Mouse (Mus musculus) neural tube, embryonic 13.5 days (tissue): ENCODE results near the gene Gabrr2. TPM values are rescaled to one million over a fixed set of nuclear protein-coding genes. Genes with fewer than 3 reads are reported as not detected.

Source experiments
- ATAC-seq: fragments of 200-750 bp; cut with Nextera tagmentation; 2 replicates; pipeline ENCODE4 v1.8.0; 2017; ENCODE audit warnings: low read depth, mild to moderate bottlenecking, moderate TSS enrichment, moderate library complexity
- H3K27ac ChIP-seq: fragments of 300-500 bp; sonication (generic); replicated peaks from 2 replicates; pipeline ENCODE4 v1.5.1; 2015; ENCODE audit warnings: moderate library complexity, mild to moderate bottlenecking, inconsistent platforms
- H3K27me3 ChIP-seq: fragments of 300-500 bp; sonication (generic); 2 replicates; pipeline ENCODE4 v1.6.1; 2015; ENCODE audit warnings: mild to moderate bottlenecking, inconsistent platforms
- H3K36me3 ChIP-seq: fragments of 300-500 bp; sonication (generic); 2 replicates; pipeline ENCODE4 v1.6.1; 2015; ENCODE audit warnings: mild to moderate bottlenecking, inconsistent platforms
- H3K4me1 ChIP-seq: fragments of 300-500 bp; sonication (generic); replicated peaks from 2 replicates; pipeline ENCODE4 v1.6.1; 2015; ENCODE audit warnings: inconsistent platforms
- H3K4me2 ChIP-seq: fragments of 300-500 bp; sonication (generic); 2 replicates; pipeline ENCODE4 v1.6.1; 2015; ENCODE audit warnings: inconsistent platforms, mild to moderate bottlenecking, moderate library complexity
- H3K4me3 ChIP-seq: fragments of 300-500 bp; sonication (generic); 2 replicates; pipeline ENCODE4 v1.5.1; 2015; ENCODE audit warnings: mild to moderate bottlenecking, inconsistent platforms
- H3K9ac ChIP-seq: fragments of 300-500 bp; sonication (generic); 2 replicates; pipeline ENCODE4 v1.6.1; 2015; ENCODE audit warnings: moderate library complexity, mild to moderate bottlenecking, inconsistent platforms
- H3K9me3 ChIP-seq: fragments of 300-500 bp; sonication (generic); 2 replicates; pipeline ENCODE4 v1.6.1; 2016; ENCODE audit warnings: inconsistent platforms
- WGBS: fragments of 180-500 bp; shearing (Covaris S2); methylation state at CpG from one replicate; pipeline ENCODE4 v1.1.7; 2015; 5-methylcytosine and 5-hydroxymethylcytosine counted together
- polyA plus RNA-seq: library from polyadenylated mRNA; unstranded; fragments of >200 nt; fragmentation: Nextera tagmentation; extraction: Ambion mirVana; gene quantifications from 2 replicates; pipeline ENCODE4 v1.2.1, GENCODE M21; 2015

The Gabrr2 gene
- polyA plus RNA-seq, 1 experiment from 2014 or later = 0.96 TPM

DNA sequence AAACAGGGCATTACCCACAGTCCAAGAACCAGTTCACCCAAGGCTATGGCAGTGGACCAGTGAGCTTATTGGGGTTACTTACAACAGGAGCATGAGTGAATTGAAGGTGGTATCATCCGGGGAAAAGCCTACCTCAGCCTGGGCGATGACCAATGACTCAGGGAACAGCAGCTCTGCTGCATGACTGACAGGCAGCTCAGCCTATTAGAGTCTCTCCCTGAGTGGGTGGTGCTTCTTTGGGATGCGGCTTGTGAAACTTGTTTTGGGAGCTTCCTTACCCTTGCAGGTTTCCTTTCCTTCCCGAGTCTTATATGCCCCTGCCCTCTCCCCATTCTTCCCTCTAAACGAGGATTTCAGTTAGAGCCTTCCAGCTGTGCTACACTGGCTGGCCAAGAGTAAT is 10.1 kb upstream of the Gabrr2 start:
- Histone ChIP-seq H3K4me2 (no peak overlapping the region), H3K27ac (no peak overlapping the region), H3K4me1 (no peaks in the 10 kb centered on the region), H3K27me3 (no peaks in the 10 kb centered on the region), H3K36me3 (peaks cover 49% of the 10 kb centered on the region), H3K9ac (no peak overlapping the region), H3K4me3 (no peak overlapping the region), H3K9me3 (no peaks in the 10 kb centered on the region)
- WGBS = 88% methylated on average over 5 of the region's 5 CpGs
- ATAC-seq = no peak

DNA sequence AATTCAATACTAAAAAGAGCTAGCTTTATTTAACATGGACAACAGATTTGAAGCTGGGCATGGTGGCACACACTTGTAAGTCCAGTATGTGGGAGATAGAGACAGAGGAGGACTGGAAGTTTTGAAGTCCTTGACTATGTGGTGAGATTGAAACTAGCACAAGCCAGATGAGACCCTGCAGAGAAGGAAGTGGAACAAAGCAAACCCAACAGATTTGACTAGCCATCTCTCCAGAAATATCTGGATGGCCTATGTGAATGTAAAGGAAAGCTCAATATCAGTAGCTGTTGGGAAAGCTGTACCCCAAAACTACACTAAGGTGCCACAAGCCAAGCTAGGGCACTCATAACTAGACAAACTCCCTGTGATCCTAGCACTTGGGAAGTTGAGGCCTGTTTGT is 8.4 kb upstream of the Gabrr2 start:
- no peaks in the 10 kb centered on the region for H3K27me3 ChIP-seq
- no peaks in the 10 kb centered on the region for H3K4me1 ChIP-seq
- H3K9me3 ChIP-seq = no peaks in the 10 kb centered on the region
- H3K4me3 ChIP-seq = no peak overlapping the region
- ATAC-seq = no peak
- no peak overlapping the region for H3K4me2 ChIP-seq
- no peak overlapping the region for H3K9ac ChIP-seq
- no peak overlapping the region for H3K27ac ChIP-seq
- peaks cover 34% of the 10 kb centered on the region for H3K36me3 ChIP-seq

DNA sequence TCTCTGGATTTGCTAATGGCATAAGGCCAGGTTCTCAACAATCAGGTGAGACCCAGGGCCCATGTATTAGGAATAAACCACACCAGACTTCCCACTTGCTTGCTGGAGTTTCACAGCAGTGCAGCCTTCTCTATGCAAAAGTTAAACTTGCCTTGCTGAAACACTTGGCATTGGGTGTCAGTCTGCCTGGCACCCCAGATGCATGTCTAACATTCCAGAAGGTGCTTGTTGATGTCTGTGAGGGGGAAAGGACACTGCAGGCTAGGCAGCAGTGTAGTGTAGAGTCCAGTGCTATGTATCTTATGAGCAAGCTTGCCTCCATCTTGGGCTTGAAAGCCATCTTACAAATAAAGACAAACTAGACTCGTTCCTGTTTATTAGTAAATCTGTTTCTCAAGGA is 6.5 kb upstream of the Gabrr2 start:
- no peak overlapping the region for H3K4me2 ChIP-seq
- peaks cover 17% of the 10 kb centered on the region for H3K36me3 ChIP-seq
- no peaks in the 10 kb centered on the region for H3K4me1 ChIP-seq
- no peak for ATAC-seq
- no peaks in the 10 kb centered on the region for H3K9me3 ChIP-seq
- no peak overlapping the region for H3K9ac ChIP-seq
- H3K27ac ChIP-seq = no peak overlapping the region
- WGBS = 94% methylated on average over 1 of the region's 1 CpGs
- H3K27me3 ChIP-seq = no peaks in the 10 kb centered on the region
- no peak overlapping the region for H3K4me3 ChIP-seq

DNA sequence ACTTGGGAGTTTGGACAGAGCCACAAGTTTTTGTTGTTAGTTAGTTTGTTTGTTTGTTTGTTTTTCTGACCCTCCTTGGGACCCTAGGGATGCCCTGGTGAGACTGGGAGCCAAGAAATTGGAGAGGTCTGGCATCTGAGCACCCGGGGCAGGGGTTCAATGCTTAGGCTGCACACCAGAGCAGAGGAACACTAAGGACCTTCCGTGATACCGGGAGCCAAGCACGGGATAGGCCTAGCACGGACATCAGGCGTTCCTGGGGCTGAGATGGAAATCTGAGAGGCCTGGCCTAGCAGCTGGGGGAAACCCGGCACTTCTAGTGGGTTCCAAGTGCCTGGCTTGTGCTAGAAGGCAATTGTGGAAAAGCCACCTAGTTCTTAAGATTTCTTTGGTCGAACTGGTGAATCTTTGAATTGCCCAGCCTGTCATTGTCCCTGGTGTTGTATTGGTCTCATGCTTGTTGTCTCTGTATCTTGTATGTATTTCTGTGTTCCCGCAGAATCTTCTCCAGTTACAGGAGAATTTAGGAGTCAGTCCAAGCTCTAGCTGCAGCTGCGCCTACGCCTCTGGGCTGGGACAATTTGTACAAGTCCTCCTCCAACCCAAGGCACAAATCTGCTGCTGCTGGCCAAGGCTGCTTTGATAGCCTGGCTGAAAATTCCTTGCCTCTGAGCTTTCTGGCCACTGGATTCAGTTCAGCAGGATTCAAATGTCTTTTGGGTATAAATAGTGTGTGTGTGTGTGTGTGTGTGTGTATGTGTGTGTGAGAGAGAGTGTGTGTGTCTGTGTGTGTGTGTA is 4.7 kb upstream of the Gabrr2 start:
- H3K4me3 ChIP-seq = no peak overlapping the region
- no peaks in the 10 kb centered on the region for H3K4me1 ChIP-seq
- H3K27ac ChIP-seq = no peak overlapping the region
- no peak for ATAC-seq
- no peaks in the 10 kb centered on the region for H3K9me3 ChIP-seq
- WGBS = 80% methylated on average over 11 of the region's 11 CpGs
- H3K27me3 ChIP-seq = no peaks in the 10 kb centered on the region
- 0 out of 2 replicates have a peak, but pooled peaks cover 3% of the 10 kb centered on the region for H3K36me3 ChIP-seq
- H3K4me2 ChIP-seq = no peak overlapping the region
- H3K9ac ChIP-seq = no peak overlapping the region

DNA sequence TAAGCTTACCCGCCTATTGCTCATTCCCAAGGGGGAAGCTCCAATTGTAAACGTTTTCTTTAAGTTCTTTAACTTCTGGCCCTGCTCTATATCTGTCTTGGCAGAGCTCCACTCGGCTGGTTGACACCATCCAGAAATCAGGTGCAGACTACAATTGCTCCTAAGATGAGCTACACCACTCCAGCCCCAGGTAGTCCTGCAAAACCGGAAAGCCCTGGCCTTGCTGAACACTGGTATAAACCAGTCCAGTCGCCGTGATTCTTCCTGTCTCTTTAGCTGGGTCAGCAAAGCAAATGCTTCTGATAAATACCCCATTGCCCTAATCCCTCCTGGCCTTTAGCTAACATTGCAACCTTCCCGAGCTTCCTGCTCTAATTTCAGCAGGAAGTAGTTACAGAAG is 1.6 kb upstream of the Gabrr2 start:
- ATAC-seq = no peak
- Histone ChIP-seq H3K4me2 (no peak overlapping the region), H3K9ac (no peak overlapping the region), H3K27me3 (no peaks in the 10 kb centered on the region), H3K4me1 (no peaks in the 10 kb centered on the region), H3K27ac (no peak overlapping the region), H3K9me3 (no peaks in the 10 kb centered on the region), H3K36me3 (no peaks in the 10 kb centered on the region), H3K4me3 (no peak overlapping the region)
- 65% methylated on average over 7 of the region's 7 CpGs for WGBS

DNA sequence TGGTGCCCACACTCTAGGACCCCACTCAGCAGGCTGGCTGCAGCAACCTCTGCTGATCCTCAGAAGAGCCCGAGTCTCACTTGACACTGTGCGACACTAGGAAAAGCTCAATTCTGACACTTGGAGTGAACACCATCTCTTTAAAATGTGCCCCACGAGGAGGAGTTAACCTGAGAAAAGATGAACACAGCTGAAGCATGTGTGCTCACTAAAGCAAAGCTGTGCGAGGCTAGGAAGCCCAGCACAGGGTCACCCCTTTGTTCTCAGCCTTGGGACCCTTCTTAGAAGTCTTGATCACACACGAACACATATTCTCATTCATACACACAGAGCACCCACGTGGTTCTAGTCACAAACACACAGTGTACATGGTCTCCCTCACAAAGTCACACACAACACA is 2.2 kb downstream of the Gabrr2 start:
- Histone ChIP-seq H3K4me2 (no peak overlapping the region), H3K36me3 (no peaks in the 10 kb centered on the region), H3K9me3 (no peaks in the 10 kb centered on the region), H3K9ac (no peak overlapping the region), H3K27me3 (no peaks in the 10 kb centered on the region), H3K4me3 (no peak overlapping the region), H3K27ac (no peak overlapping the region), H3K4me1 (no peaks in the 10 kb centered on the region)
- no peak for ATAC-seq
- 83% methylated on average over 6 of the region's 6 CpGs for WGBS

DNA sequence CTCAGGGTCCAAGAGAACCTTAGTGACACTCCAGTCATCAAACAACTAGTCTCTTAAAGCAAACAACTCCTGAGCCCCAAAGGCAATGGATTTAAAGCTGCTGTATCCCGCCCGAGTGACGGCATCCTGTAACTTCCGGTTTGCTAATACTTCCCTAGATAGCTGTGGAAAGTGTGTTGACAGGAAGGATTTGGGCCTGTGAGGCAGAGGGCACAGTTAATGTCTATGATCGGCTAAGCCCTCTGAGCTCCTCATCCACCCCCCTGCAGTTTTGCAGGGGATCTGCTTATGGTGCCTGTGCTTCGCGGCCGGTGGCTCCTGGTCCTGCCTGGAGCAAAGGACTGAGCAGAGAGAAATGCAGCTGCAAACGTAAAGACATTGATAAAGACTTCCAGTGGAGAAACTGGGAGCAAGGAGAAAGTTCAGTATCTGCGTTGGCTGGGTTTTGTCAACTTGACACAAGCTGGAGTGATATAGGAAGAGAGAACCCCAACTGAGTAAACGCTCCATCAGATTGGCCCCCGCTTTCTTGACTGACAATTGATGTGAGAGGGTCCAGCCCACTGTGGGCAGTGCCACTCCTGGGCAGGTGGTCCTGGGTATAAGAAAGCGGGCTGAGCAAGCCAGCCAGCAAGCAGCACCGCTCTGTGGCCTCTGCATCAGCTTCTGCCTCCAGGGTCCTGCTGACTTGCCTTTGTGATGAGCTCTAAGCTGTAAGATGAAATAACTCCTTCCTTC is 3.6 kb downstream of the Gabrr2 start:
- no peak for ATAC-seq
- H3K4me1 ChIP-seq = no peaks in the 10 kb centered on the region
- H3K9ac ChIP-seq = no peak overlapping the region
- no peaks in the 10 kb centered on the region for H3K36me3 ChIP-seq
- H3K9me3 ChIP-seq = no peaks in the 10 kb centered on the region
- H3K4me2 ChIP-seq = no peak overlapping the region
- no peak overlapping the region for H3K4me3 ChIP-seq
- no peaks in the 10 kb centered on the region for H3K27me3 ChIP-seq
- WGBS = 73% methylated on average over 14 of the region's 14 CpGs
- no peak overlapping the region for H3K27ac ChIP-seq

DNA sequence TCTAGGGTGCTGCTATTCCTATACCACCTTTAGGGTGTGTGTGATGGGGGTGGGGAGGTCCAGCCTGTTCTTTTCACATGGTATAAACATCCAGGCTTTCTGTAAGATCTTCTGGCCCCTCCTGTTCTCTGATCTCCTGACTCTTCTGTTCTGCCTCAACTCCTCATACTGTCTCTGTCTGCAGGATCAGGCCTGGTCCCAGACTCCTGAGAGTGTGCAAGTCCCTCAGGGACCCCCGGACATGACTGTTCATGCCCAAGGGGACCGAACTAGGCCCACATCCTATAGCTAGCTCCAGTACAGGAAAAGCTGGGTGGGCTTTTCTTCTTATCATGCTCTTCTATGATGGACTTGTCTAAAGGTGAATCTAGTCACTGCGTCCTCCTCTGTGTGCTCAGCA is 4.5 kb downstream of the Gabrr2 start:
- ATAC-seq = no peak
- WGBS = 93% methylated on average over 3 of the region's 3 CpGs
- Histone ChIP-seq H3K4me3 (no peak overlapping the region), H3K27me3 (no peaks in the 10 kb centered on the region), H3K9me3 (no peaks in the 10 kb centered on the region), H3K36me3 (no peaks in the 10 kb centered on the region), H3K4me1 (no peaks in the 10 kb centered on the region), H3K27ac (no peak overlapping the region), H3K9ac (no peak overlapping the region), H3K4me2 (no peak overlapping the region)

DNA sequence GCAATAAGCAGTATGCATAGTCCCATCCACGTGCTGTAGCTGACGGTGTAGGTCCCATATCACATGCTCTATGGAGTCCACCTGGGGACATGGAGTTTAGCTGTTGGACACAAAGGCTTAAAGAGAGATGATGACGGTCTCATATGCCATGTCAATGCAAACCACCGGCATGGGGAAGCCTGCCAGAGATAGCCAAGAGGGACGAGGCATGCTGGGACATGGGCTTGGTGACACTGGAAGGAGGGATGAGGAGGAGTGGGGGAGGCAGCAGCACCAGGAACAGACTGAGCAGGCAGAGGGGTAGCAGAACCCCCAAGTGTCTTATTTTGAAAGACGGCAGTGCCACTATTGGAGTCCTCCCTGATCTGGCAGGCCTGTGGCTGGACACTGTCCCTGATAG is 5.0 kb downstream of the Gabrr2 start:
- H3K36me3 ChIP-seq = no peaks in the 10 kb centered on the region
- WGBS = 92% methylated on average over 6 of the region's 6 CpGs
- no peaks in the 10 kb centered on the region for H3K27me3 ChIP-seq
- H3K4me3 ChIP-seq = no peak overlapping the region
- H3K4me2 ChIP-seq = no peak overlapping the region
- no peak overlapping the region for H3K9ac ChIP-seq
- no peaks in the 10 kb centered on the region for H3K9me3 ChIP-seq
- H3K27ac ChIP-seq = no peak overlapping the region
- ATAC-seq = no peak
- no peaks in the 10 kb centered on the region for H3K4me1 ChIP-seq

DNA sequence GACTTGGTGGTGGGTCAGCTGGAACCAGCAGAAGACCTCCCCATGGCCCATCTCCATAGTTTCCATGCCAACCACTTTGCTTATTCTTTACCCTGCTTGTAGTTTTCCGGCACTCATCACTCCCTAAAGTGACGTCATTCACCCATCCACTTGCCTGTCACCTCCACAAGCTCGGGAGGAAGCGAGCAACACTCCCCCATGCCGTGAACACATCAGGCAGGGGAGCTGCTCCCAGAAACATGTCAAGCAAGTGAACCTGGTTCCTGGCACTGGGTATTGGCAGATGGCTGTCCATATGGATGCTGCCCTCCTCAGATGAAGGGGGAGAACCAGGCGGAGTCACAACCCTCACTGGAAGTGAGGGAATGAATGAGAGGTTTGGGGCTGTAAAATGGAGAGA is 6.1 kb downstream of the Gabrr2 start:
- no peak overlapping the region for H3K4me3 ChIP-seq
- no peak overlapping the region for H3K9ac ChIP-seq
- no peaks in the 10 kb centered on the region for H3K36me3 ChIP-seq
- 77% methylated on average over 6 of the region's 6 CpGs for WGBS
- no peaks in the 10 kb centered on the region for H3K4me1 ChIP-seq
- no peak overlapping the region for H3K4me2 ChIP-seq
- H3K27me3 ChIP-seq = no peaks in the 10 kb centered on the region
- no peak for ATAC-seq
- no peak overlapping the region for H3K27ac ChIP-seq
- no peaks in the 10 kb centered on the region for H3K9me3 ChIP-seq

DNA sequence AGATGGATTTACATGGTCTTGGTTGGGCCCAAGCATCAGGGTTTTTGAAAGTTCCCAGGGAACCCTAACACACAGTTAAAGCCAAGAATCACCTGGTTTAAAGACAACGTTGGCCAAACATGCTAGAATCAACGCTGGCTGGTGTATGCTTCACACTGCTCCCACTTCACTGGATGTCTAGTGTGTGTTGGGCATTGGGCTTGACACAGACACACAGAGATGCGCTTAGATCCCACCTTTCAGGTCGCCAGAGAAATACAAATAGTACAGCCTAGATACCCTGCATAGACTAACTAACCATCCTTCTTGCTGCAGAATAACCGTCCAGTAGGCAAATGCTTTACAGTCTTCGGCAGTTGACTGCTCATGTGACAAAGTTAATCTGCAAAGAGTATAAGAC is 7.5 kb downstream of the Gabrr2 start:
- Histone ChIP-seq H3K9ac (no peak overlapping the region), H3K4me3 (no peak overlapping the region), H3K27ac (no peak overlapping the region), H3K36me3 (no peaks in the 10 kb centered on the region), H3K27me3 (no peaks in the 10 kb centered on the region), H3K4me1 (no peaks in the 10 kb centered on the region), H3K9me3 (no peaks in the 10 kb centered on the region), H3K4me2 (no peak overlapping the region)
- WGBS = 92% methylated on average over 6 of the region's 6 CpGs
- ATAC-seq = no peak

DNA sequence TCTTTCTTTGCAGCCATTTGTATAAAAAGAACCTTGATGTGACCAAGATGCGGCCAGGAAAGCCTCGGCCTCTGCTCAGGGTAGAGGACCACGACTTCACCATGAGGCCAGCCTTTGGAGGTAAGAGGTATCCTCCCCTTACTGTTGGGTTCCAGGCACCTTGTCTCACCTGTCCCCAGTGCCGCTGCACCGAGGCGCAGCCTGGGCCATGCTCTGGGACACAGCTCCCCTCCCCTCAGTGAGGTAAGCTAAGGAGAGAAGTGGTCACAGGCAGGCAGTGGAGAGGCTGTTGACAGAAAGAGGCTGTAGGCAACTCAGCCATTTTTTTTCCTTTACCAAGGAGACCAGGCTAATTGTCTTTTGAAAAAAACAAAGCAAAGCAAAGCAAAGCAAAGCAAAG is 8.5 kb downstream of the Gabrr2 start:
- no peaks in the 10 kb centered on the region for H3K36me3 ChIP-seq
- WGBS = 93% methylated on average over 6 of the region's 6 CpGs
- H3K9ac ChIP-seq = no peak overlapping the region
- no peak overlapping the region for H3K27ac ChIP-seq
- no peak overlapping the region for H3K4me2 ChIP-seq
- no peaks in the 10 kb centered on the region for H3K27me3 ChIP-seq
- no peaks in the 10 kb centered on the region for H3K9me3 ChIP-seq
- no peaks in the 10 kb centered on the region for H3K4me1 ChIP-seq
- H3K4me3 ChIP-seq = no peak overlapping the region
- ATAC-seq = no peak
